Mouse (Mus musculus) liver, embryonic 14.5 days (tissue): ENCODE measurements around the gene Tgfb1.

Experiments used
- CTCF ChIP-seq: IDR thresholded peaks from 2 replicates; pipeline ENCODE4 v1.5.1; 2016; ENCODE audit warnings: antibody characterized with exemption, low read depth, control low read depth
- EP300 ChIP-seq: IDR thresholded peaks from 2 replicates; pipeline ENCODE4 v1.6.1; 2016; ENCODE audit warnings: antibody characterized with exemption, low read depth

- no peak for TF ChIP-seq CTCF
- no peak for TF ChIP-seq EP300
Measured at GRCm38 (mm10) chr7:25694104-25694503, 7.3 kb downstream of the Tgfb1 start.
